Mouse (Mus musculus): ENCODE measurements around the gene Gm35549. TPM values are rescaled to one million over a fixed set of nuclear protein-coding genes. Genes with fewer than 3 reads are reported as not detected.

Gm35549 gene
- total RNA-seq, 1 experiment from 2014 or later, result not detected

- ATAC-seq (replicated peaks; ENCODE audit: low read depth, poor library complexity, severe bottlenecking), result no peak
Observed at GRCm38 (mm10) chr9:122836126-122836525, 7.7 kb downstream of the Gm35549 start.

GRCm38 (mm10) chr9:122829826-122830380 lies 13.9 kb downstream of the Gm35549 start:
- ATAC-seq (replicated peaks; ENCODE audit: low read depth, poor library complexity, severe bottlenecking), result no peak

- ATAC-seq (replicated peaks; ENCODE audit: low read depth, poor library complexity, severe bottlenecking), result no peak
Observed at GRCm38 (mm10) chr9:122826743-122827142, 17.1 kb downstream of the Gm35549 start.

GRCm38 (mm10) chr9:122823374-122824017 lies 20.3 kb downstream of the Gm35549 start:
- ATAC-seq (replicated peaks; ENCODE audit: low read depth, poor library complexity, severe bottlenecking), result no peak

GRCm38 (mm10) chr9:122815239-122815851 lies 28.5 kb downstream of the Gm35549 start:
- ATAC-seq (replicated peaks; ENCODE audit: low read depth, poor library complexity, severe bottlenecking), result no peak

GRCm38 (mm10) chr9:122814775-122815174 lies 29.1 kb downstream of the Gm35549 start:
- ATAC-seq (replicated peaks; ENCODE audit: low read depth, poor library complexity, severe bottlenecking), result no peak

- ATAC-seq (replicated peaks; ENCODE audit: low read depth, poor library complexity, severe bottlenecking), result no peak
Observed at GRCm38 (mm10) chr9:122812386-122812785, 31.4 kb downstream of the Gm35549 start.

GRCm38 (mm10) chr9:122810212-122810611 lies 33.6 kb downstream of the Gm35549 start:
- no peak for ATAC-seq (replicated peaks; ENCODE audit: low read depth, poor library complexity, severe bottlenecking)

- ATAC-seq (replicated peaks; ENCODE audit: low read depth, poor library complexity, severe bottlenecking), result no peak
Observed at GRCm38 (mm10) chr9:122807186-122807585, 36.6 kb downstream of the Gm35549 start.

GRCm38 (mm10) chr9:122805845-122806341 lies 37.9 kb downstream of the Gm35549 start:
- no peak for ATAC-seq (replicated peaks; ENCODE audit: low read depth, poor library complexity, severe bottlenecking)

- peak; percentile 94 for ATAC-seq (replicated peaks; ENCODE audit: low read depth, poor library complexity, severe bottlenecking)
Observed at GRCm38 (mm10) chr9:122805053-122805844, 38.6 kb downstream of the Gm35549 start, which contains the start of gene Tcaim. Gene Tcaim (plus strand): TSS chr9:122805539.

- no peak for ATAC-seq (replicated peaks; ENCODE audit: low read depth, poor library complexity, severe bottlenecking)
Observed at GRCm38 (mm10) chr9:122786534-122786933, 57.3 kb downstream of the Gm35549 start.

GRCm38 (mm10) chr9:122785231-122785630 lies 58.6 kb downstream of the Gm35549 start:
- 0 out of 2 replicates have a peak, but pooled peaks have one; percentile 25 for ATAC-seq (replicated peaks; ENCODE audit: low read depth, poor library complexity, severe bottlenecking)

Other genes starting within 250 kb of the Gm35549 start
- not detected in 2 replicates for gene Topaz1, start 96.7 kb downstream of the Gm35549 start, total RNA-seq (2017)
- 3.7 and 9.1 TPM in 2 replicates for gene Tcaim, start 38.5 kb downstream of the Gm35549 start, total RNA-seq (2017)
- gene Zfp445, start 22.0 kb upstream of the Gm35549 start, total RNA-seq (2017), result 61.1 and 81.9 TPM in 2 replicates
- gene Zkscan7, start 41.6 kb upstream of the Gm35549 start, total RNA-seq (2017), result 3.7 and 5.4 TPM in 2 replicates
- 3.2 TPM in 1 of 2 replicates, not detected in the other for gene Zfp105, start 79.0 kb upstream of the Gm35549 start, total RNA-seq (2017)
- 23.9 and 24.3 TPM in 2 replicates for gene 1110059G10Rik, start 107.0 kb upstream of the Gm35549 start, total RNA-seq (2017)
- 249 and 348 TPM in 2 replicates for gene Kif15, start 107.0 kb upstream of the Gm35549 start, total RNA-seq (2017)
- 10.7 and 11.3 TPM in 2 replicates for gene Tmem42, start 177.3 kb upstream of the Gm35549 start, total RNA-seq (2017)
- 0.09 TPM in 1 of 2 replicates, not detected in the other for gene Tgm4, start 190.7 kb upstream of the Gm35549 start, total RNA-seq (2017)

Data from common myeloid progenitor, adult 5-6 weeks (primary cell).